Mouse (Mus musculus) heart, adult 2 months (tissue): Measurements from ENCODE around the gene H3f3b.
A peak's percentile ranks its signal among the peaks of the same experiment; 100 is the strongest.

Experiments used
- CTCF ChIP-seq: fragments of 200-600 bp; IDR thresholded peaks from 2 replicates; pipeline ENCODE4 v1.8.1; 2022; ENCODE audit warnings: antibody characterized with exemption, mild to moderate bottlenecking, moderate library complexity
- EP300 ChIP-seq: fragments of 200-500 bp; IDR thresholded peaks from 2 replicates; pipeline ENCODE4 v1.6.1; 2011; ENCODE audit warnings: low read depth, low read length, control low read depth; ENCODE audit not compliant: insufficient read depth
- POLR2A ChIP-seq: fragments of 200-500 bp; IDR thresholded peaks from 2 replicates; pipeline ENCODE4 v1.6.1; 2011; ENCODE audit warnings: mild to moderate bottlenecking, low read depth, low read length, control low read depth; ENCODE audit not compliant: insufficient read depth

DNA sequence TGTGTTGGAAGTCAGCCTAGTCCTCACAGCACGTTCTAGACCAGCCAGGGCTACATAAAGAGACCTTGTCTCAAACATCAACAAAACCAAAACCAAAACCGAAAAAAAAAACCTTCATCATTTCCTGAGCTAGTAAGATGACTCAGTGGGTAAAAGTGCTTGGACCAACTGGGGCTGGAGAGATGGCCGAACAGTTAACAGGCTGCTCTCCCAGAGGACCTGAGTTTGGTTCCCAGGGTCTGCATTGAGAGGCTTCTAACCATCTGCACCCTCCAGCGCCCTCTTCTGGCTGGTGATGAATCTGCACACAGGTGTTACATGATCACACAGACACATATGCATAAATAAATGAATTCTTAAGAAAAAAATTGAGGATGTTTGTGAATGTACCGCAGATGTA, 43.7 kb upstream of the H3f3b start:
- TF ChIP-seq POLR2A = no peak
- TF ChIP-seq CTCF = peak; percentile 47
- TF ChIP-seq EP300 = no peak
